Mouse (Mus musculus) heart, embryonic 14.5 days (tissue): Measurements from ENCODE around the gene Cux1. TPM values are rescaled to one million over a fixed set of nuclear protein-coding genes. Genes with fewer than 3 reads are reported as not detected.

Experiments
- ATAC-seq: fragments of 200-750 bp; cut with Nextera tagmentation; 2 replicates; pipeline ENCODE4 v1.8.0; 2017; ENCODE audit warnings: low read depth, moderate TSS enrichment; ENCODE audit not compliant: insufficient number of reproducible peaks, insufficient read depth, low FRiP score
- H3K27ac ChIP-seq, 2 experiments: fragments of 200-500 bp in 1 of 2; fragments of 300-500 bp in 1 of 2; sonication (generic) in 1 of 2; replicated peaks in 1 of 2; 2 replicates each; pipeline ENCODE4 v1.5.1; 2012 to 2014; ENCODE audit warnings: low read depth in 2 of 2, low read length in 2 of 2, control low read depth in 1 of 2, mild to moderate bottlenecking in 1 of 2, mixed read lengths in 1 of 2; ENCODE audit not compliant: control insufficient read depth in 1 of 2, insufficient read depth in 1 of 2
- H3K27me3 ChIP-seq: fragments of 300-500 bp; sonication (generic); 2 replicates; pipeline ENCODE4 v1.6.1; 2014; ENCODE audit warnings: mild to moderate bottlenecking, low read length, control low read depth; ENCODE audit not compliant: control insufficient read depth, insufficient read depth
- H3K36me3 ChIP-seq: fragments of 300-500 bp; sonication (generic); 2 replicates; pipeline ENCODE4 v1.6.1; 2014; ENCODE audit warnings: mild to moderate bottlenecking, control low read depth, low read length, mixed read lengths; ENCODE audit not compliant: control insufficient read depth, insufficient read depth
- H3K4me1 ChIP-seq, 2 experiments: fragments of 200-500 bp in 1 of 2; fragments of 300-500 bp in 1 of 2; sonication (generic) in 1 of 2; 2 replicates each; pipeline ENCODE4 v1.6.1; 2012 to 2014; ENCODE audit warnings: low read length in 2 of 2, control low read depth in 1 of 2, mixed read lengths in 1 of 2; ENCODE audit not compliant: control insufficient read depth in 2 of 2, insufficient read depth in 2 of 2
- H3K4me2 ChIP-seq: fragments of 300-500 bp; sonication (generic); 2 replicates; pipeline ENCODE4 v1.6.1; 2014; ENCODE audit warnings: mild to moderate bottlenecking, low read length
- H3K4me3 ChIP-seq, 2 experiments: fragments of 200-500 bp in 1 of 2; fragments of 300-500 bp in 1 of 2; sonication (generic) in 1 of 2; 2 replicates each; pipeline ENCODE4 v1.5.1; 2012 to 2014; ENCODE audit warnings: low read length in 2 of 2, mild to moderate bottlenecking in 2 of 2, control low read depth in 1 of 2, low read depth in 1 of 2, moderate library complexity in 1 of 2; ENCODE audit not compliant: control insufficient read depth in 1 of 2, insufficient read depth in 1 of 2
- H3K9ac ChIP-seq: fragments of 300-500 bp; sonication (generic); 2 replicates; pipeline ENCODE4 v1.6.1; 2014; ENCODE audit warnings: mild to moderate bottlenecking, low read length
- H3K9me3 ChIP-seq: fragments of 300-500 bp; sonication (generic); 2 replicates; pipeline ENCODE4 v1.6.1; 2016; ENCODE audit warnings: low read length, control low read depth; ENCODE audit not compliant: control insufficient read depth
- WGBS: fragments of 180-500 bp; shearing (Covaris S2); extraction: QIAGEN DNeasy Blood & Tissue Kit; methylation state at CpG from one replicate; pipeline ENCODE4 v1.1.7; 2014; 5-methylcytosine and 5-hydroxymethylcytosine counted together
- polyA plus RNA-seq: library from polyadenylated mRNA; unstranded; fragments of >200 nt; fragmentation: Nextera tagmentation; extraction: Ambion mirVana; gene quantifications from 2 replicates; pipeline ENCODE4 v1.2.1, GENCODE M21; 2014

Cux1 gene
- polyA plus RNA-seq, 1 experiment from 2014 or later, result 71.6 TPM

- Histone ChIP-seq H3K4me3 (no peak overlapping the region), H3K4me2 (no peak overlapping the region), H3K36me3 (no peaks in the 10 kb centered on the region), H3K9ac (no peak overlapping the region), H3K4me1 (peaks cover 19 to 44% of the 10 kb centered on the region in 2 experiments), H3K9me3 (no peaks in the 10 kb centered on the region), H3K27me3 (no peaks in the 10 kb centered on the region), H3K27ac (peak overlapping the region; percentile 58 to 69)
- 32% methylated on average over 5 of the region's 5 CpGs for whole genome bisulfite sequencing
- ATAC-seq, result peak; percentile 51; the same call in 1 of the 2 replicates
These were observed 121.3 kb downstream of the Cux1 start for GRCm38 (mm10) chr5:136445967-136446366.

- ATAC-seq, result 0 out of 2 replicates have a peak, but pooled peaks have one; percentile 35
- no peak overlapping the region for H3K4me3 ChIP-seq
- H3K27ac ChIP-seq, result peak overlapping the region; percentile 56 to 60
- H3K4me2 ChIP-seq, result no peak overlapping the region
- H3K27me3 ChIP-seq, result no peaks in the 10 kb centered on the region
- no peaks in the 10 kb centered on the region for H3K9me3 ChIP-seq
- H3K9ac ChIP-seq, result no peak overlapping the region
- no peaks in the 10 kb centered on the region for H3K36me3 ChIP-seq
- peaks cover 24 to 50% of the 10 kb centered on the region in 2 experiments for H3K4me1 ChIP-seq
- 48% methylated on average over 11 of the region's 11 CpGs for WGBS
These were observed 124.8 kb downstream of the Cux1 start for GRCm38 (mm10) chr5:136442238-136443187.

DNA sequence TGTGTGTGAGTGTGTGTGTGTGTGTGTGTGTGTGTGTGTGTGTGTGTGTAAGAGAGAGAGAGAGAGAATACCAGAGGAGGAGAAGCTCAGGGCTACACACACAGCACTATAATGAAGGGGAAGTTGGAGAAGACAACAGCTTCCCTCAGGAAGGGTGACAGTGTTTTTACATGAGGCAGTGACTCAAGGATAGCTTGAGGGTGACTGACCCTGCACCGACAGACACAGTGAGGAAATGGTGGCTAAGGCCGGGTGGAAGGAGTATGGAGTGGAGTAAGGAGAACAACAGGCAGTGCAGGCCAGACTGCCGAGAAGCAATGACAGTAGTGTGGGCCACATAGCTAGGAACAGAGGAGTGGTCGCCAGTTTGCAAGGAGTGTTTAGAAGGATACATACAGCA, 137.6 kb downstream of the Cux1 start:
- Histone ChIP-seq H3K27ac (peak overlapping the region in 1 of 2 experiments; percentile 93; a peak in 2 of 4 replicates), H3K4me1 (peaks cover 28 to 42% of the 10 kb centered on the region in 2 experiments), H3K4me3 (no peak overlapping the region), H3K36me3 (no peaks in the 10 kb centered on the region), H3K9ac (no peak overlapping the region), H3K4me2 (no peak overlapping the region), H3K27me3 (no peaks in the 10 kb centered on the region), H3K9me3 (no peaks in the 10 kb centered on the region)
- WGBS, result 60% methylated on average over 4 of the region's 4 CpGs
- ATAC-seq, result no peak

- H3K9ac ChIP-seq, result peak overlapping the region; percentile 59
- H3K9me3 ChIP-seq, result no peaks in the 10 kb centered on the region
- peak overlapping the region; percentile 93 to 95 for H3K27ac ChIP-seq
- WGBS, result 9% methylated on average over 6 of the region's 6 CpGs
- no peaks in the 10 kb centered on the region for H3K27me3 ChIP-seq
- H3K4me1 ChIP-seq, result peaks cover 28 to 42% of the 10 kb centered on the region in 2 experiments
- no peak overlapping the region for H3K4me3 ChIP-seq
- no peaks in the 10 kb centered on the region for H3K36me3 ChIP-seq
- peak overlapping the region; percentile 51 for H3K4me2 ChIP-seq
- ATAC-seq, result peak; percentile 52
These were observed 138.7 kb downstream of the Cux1 start for GRCm38 (mm10) chr5:136428498-136429060.

DNA sequence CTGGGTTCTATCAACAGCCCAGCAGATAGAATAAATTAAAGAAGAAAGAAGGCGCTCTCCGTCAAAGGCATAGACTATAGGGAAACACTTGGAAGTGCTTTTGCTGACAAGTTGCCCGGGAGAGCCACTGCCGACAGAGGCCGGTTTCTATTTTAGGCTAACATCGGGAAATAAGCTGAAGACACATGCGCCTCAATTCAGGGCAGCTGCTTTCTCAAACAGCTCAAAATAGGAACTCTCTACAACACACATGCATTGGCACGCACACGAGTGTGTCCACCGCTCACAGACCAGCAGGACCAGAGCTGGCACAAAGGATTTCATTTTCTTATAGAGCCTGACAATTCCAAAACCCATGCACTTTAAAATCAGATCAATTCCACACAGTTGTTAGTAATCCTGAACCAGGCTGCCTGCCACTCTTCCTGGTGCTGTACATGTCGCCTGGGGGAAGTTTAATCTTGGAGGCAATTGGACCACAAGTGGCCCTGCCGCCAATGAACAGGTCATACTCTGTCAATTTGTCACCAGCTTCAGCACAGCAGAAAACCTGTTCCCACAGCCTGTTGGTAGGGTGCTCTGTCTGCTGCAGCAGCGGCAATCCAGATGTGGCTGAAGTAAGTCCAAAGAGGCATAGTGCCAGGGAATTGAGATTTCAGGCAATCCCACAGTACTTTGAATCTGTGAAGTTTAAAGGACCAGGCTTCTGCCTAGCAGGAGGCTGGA, 139.4 kb downstream of the Cux1 start:
- peaks cover 28 to 42% of the 10 kb centered on the region in 2 experiments for H3K4me1 ChIP-seq
- H3K9ac ChIP-seq, result peak overlapping the region; percentile 59
- H3K27me3 ChIP-seq, result no peaks in the 10 kb centered on the region
- H3K4me2 ChIP-seq, result peak overlapping the region; percentile 51
- H3K36me3 ChIP-seq, result no peaks in the 10 kb centered on the region
- no peaks in the 10 kb centered on the region for H3K9me3 ChIP-seq
- ATAC-seq, result peak; percentile 40
- peak overlapping the region in 1 of 2 experiments; percentile 6; a peak in 1 of 4 replicates for H3K4me3 ChIP-seq
- 13% methylated on average over 13 of the region's 13 CpGs for WGBS
- peak overlapping the region; percentile 93 to 95 for H3K27ac ChIP-seq

DNA sequence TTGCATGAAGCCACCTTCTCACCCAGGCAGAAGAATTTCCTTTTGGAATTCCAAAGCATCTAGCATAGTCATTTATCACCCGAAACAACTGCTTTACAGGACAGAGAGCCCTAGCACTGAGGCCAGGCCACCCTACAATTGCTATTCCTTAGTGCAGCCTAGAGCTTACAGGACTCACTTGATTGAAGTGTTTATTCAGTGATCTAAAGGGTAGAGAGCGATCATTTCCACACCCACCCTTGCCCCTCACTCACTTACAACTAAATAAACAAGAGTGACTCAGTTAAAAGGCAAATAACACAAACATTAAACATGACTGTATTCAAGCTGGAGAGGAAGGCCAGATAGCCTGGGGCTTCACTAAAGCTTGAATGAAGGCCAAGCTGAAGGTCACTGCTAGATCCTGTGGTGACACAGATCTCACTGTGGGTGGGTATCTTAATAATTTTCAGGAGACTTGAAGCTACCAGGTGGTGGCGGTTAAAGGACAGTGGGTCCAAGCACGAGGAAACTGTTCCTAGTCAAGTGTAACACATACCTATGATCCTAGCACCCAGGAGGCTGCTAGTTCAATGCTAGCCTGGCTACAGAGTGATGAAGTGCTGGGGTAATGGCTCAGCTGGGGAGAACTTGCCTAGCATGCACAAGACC, 140.0 kb downstream of the Cux1 start:
- no peaks in the 10 kb centered on the region for H3K27me3 ChIP-seq
- peaks cover 28 to 42% of the 10 kb centered on the region in 2 experiments for H3K4me1 ChIP-seq
- H3K9me3 ChIP-seq, result no peaks in the 10 kb centered on the region
- no peak overlapping the region for H3K4me3 ChIP-seq
- no peaks in the 10 kb centered on the region for H3K36me3 ChIP-seq
- peak overlapping the region; percentile 93 to 95 for H3K27ac ChIP-seq
- no peak for ATAC-seq
- H3K4me2 ChIP-seq, result peak overlapping the region; percentile 51
- WGBS, result 30% methylated on average over 4 of the region's 4 CpGs
- peak overlapping the region; percentile 59 for H3K9ac ChIP-seq

GRCm38 (mm10) chr5:136422948-136423347, 144.3 kb downstream of the Cux1 start:
- Histone ChIP-seq H3K9me3 (no peaks in the 10 kb centered on the region), H3K4me3 (no peak overlapping the region), H3K4me2 (no peak overlapping the region), H3K9ac (no peak overlapping the region), H3K4me1 (peaks cover 12 to 44% of the 10 kb centered on the region in 2 experiments), H3K27ac (no peak overlapping the region), H3K27me3 (no peaks in the 10 kb centered on the region), H3K36me3 (no peaks in the 10 kb centered on the region)
- WGBS, result 88% methylated on average over 2 of the region's 2 CpGs
- no peak for ATAC-seq
